Mouse (Mus musculus): Measurements from ENCODE around the gene Atad1.
"Not testable (repeated sequence)": the region's sequence is repeated elsewhere in the genome, so short reads cannot be mapped to it uniquely, and the experiment has no call there.

Atad1 gene

GRCm38 (mm10) chr19:32739686-32740085, at the start of gene Atad1:
Atad1 (minus strand) TSS chr19:32739786.
- in situ Hi-C loops (cut with MboI), result no loop called here

GRCm38 (mm10) chr19:32788016-32788415, 48.4 kb upstream of the Atad1 start:
- in situ Hi-C loops (cut with MboI), result not testable (repeated sequence)

GRCm38 (mm10) chr19:32787388-32787787, 47.8 kb upstream of the Atad1 start:
- in situ Hi-C loops (cut with MboI), result not testable (repeated sequence)

- in situ Hi-C loops (cut with MboI), result no loop called here
Measured at GRCm38 (mm10) chr19:32781305-32782071, 41.9 kb upstream of the Atad1 start.

GRCm38 (mm10) chr19:32779131-32779530, 39.5 kb upstream of the Atad1 start:
- in situ Hi-C loops (cut with MboI), result no loop called here

- in situ Hi-C loops (cut with MboI), result no loop called here
Measured at GRCm38 (mm10) chr19:32778411-32778810, 38.8 kb upstream of the Atad1 start.

- in situ Hi-C loops (cut with MboI), result no loop called here
Measured at GRCm38 (mm10) chr19:32762493-32762892, 22.9 kb upstream of the Atad1 start.

- in situ Hi-C loops (cut with MboI), result no loop called here
Measured at GRCm38 (mm10) chr19:32761162-32761561, 21.6 kb upstream of the Atad1 start.

GRCm38 (mm10) chr19:32760499-32760898, 20.9 kb upstream of the Atad1 start:
- in situ Hi-C loops (cut with MboI), result no loop called here

- in situ Hi-C loops (cut with MboI), result loop anchor here (10.0 kb wide), 1 partner anchor 465 kb away; no protein-coding TSS in a partner anchor
Measured at GRCm38 (mm10) chr19:32759357-32760024, 19.9 kb upstream of the Atad1 start.

- in situ Hi-C loops (cut with MboI), result loop anchor here (10.0 kb wide), 1 partner anchor 466 kb away; no protein-coding TSS in a partner anchor
Measured at GRCm38 (mm10) chr19:32758793-32759161, 19.2 kb upstream of the Atad1 start.

- in situ Hi-C loops (cut with MboI), result loop anchor here (10.0 kb wide), 1 partner anchor 467 kb away; no protein-coding TSS in a partner anchor
Measured at GRCm38 (mm10) chr19:32757831-32758792, 18.5 kb upstream of the Atad1 start.

GRCm38 (mm10) chr19:32756900-32757725, 17.5 kb upstream of the Atad1 start, which contains the start of gene Pten:
Pten (plus strand) TSS chr19:32757497.
- in situ Hi-C loops (cut with MboI), result loop anchor here (10.0 kb wide), 1 partner anchor 468 kb away; no protein-coding TSS in a partner anchor

- in situ Hi-C loops (cut with MboI), result loop anchor here (10.0 kb wide), 1 partner anchor 468 kb away; no protein-coding TSS in a partner anchor
Measured at GRCm38 (mm10) chr19:32756636-32756899, 17.0 kb upstream of the Atad1 start.

- in situ Hi-C loops (cut with MboI), result loop anchor here (10.0 kb wide), 1 partner anchor 469 kb away; no protein-coding TSS in a partner anchor
Measured at GRCm38 (mm10) chr19:32755792-32756635, 16.4 kb upstream of the Atad1 start.

GRCm38 (mm10) chr19:32755104-32755791, 15.7 kb upstream of the Atad1 start:
- in situ Hi-C loops (cut with MboI), result loop anchor here (10.0 kb wide), 1 partner anchor 470 kb away; no protein-coding TSS in a partner anchor

- in situ Hi-C loops (cut with MboI), result loop anchor here (10.0 kb wide), 1 partner anchor 470 kb away; no protein-coding TSS in a partner anchor
Measured at GRCm38 (mm10) chr19:32754188-32755000, 14.8 kb upstream of the Atad1 start.

- in situ Hi-C loops (cut with MboI), result loop anchor here (10.0 kb wide), 1 partner anchor 471 kb away; no protein-coding TSS in a partner anchor
Measured at GRCm38 (mm10) chr19:32753386-32753785, 13.8 kb upstream of the Atad1 start.

Measured in mature B cell (primary cell).